Comparison of ENCODE assay signal across 11 mouse cellular contexts in genomic region chr7:139266431-139266830, GRCm38 (mm10). TPM values are rescaled to one million over a fixed set of nuclear protein-coding genes. Genes with fewer than 3 reads are reported as not detected.
A peak's percentile ranks its signal among the peaks of the same experiment; 100 is the strongest.
DNase-seq lines count a peak whose midpoint lies in the region; ATAC-seq and TF ChIP-seq lines count a peak whose summit lies in the region.
"Had no signal": no experiment of that assay in that cellular context is flagged by ENCODE, and none has a peak within 500 bp of the region (broad histone marks: within the 10 kb centered on the region; RNA-seq: fewer than 3 reads in every experiment).

No protein-coding gene starts in this region.

- 69% methylated on average over 6 of the region's 6 CpGs for WGBS in heart, embryonic 11.5 days (ENCODE audit: insufficient replicate concordance)
- WGBS in lung, postnatal 0 days, result 64% methylated on average over 6 of the region's 6 CpGs
- WGBS in embryonic facial prominence, embryonic 10.5 days, result 83% methylated on average over 6 of the region's 6 CpGs

- TF ChIP-seq EP300 in lung, postnatal 0 days (IDR thresholded peaks at IDR 0.05), result no peak

- peaks cover 6% of the 10 kb centered on the region; the same call in 1 of the 2 replicates for H3K36me3 ChIP-seq in heart, embryonic 11.5 days (ENCODE audit: control insufficient read depth, insufficient read depth, low read length)
- H3K36me3 ChIP-seq in lung, postnatal 0 days (ENCODE audit: insufficient read depth, low read length), result 0 out of 2 replicates have a peak, but pooled peaks cover 3% of the 10 kb centered on the region
- peaks cover 2% of the 10 kb centered on the region; the same call in 1 of the 2 replicates for H3K36me3 ChIP-seq in embryonic facial prominence, embryonic 10.5 days (replicated peaks)

- no peak overlapping the region for H3K4me3 ChIP-seq in heart, embryonic 11.5 days (ENCODE audit: low read depth, low read length)
- no peak overlapping the region for H3K4me3 ChIP-seq in lung, postnatal 0 days (ENCODE audit: low read depth, low read length)
- H3K4me3 ChIP-seq in embryonic facial prominence, embryonic 10.5 days, result no peak overlapping the region
- H3K4me3 ChIP-seq: intestine, embryonic 15.5 days; limb, embryonic 13.5 days had no signal

- no peaks in the 10 kb centered on the region for H3K27me3 ChIP-seq in heart, embryonic 11.5 days (ENCODE audit: control insufficient read depth, insufficient read depth, low read length)
- H3K27me3 ChIP-seq in lung, postnatal 0 days (replicated peaks; ENCODE audit: insufficient read depth, low read length), result no peaks in the 10 kb centered on the region
- H3K27me3 ChIP-seq in embryonic facial prominence, embryonic 10.5 days (replicated peaks; ENCODE audit: low read depth, poor library complexity, severe bottlenecking), result no peaks in the 10 kb centered on the region
- H3K27me3 ChIP-seq: intestine, embryonic 15.5 days; limb, embryonic 13.5 days had no signal

- no peak overlapping the region for H3K4me2 ChIP-seq in heart, embryonic 11.5 days
- H3K4me2 ChIP-seq in lung, postnatal 0 days (replicated peaks; ENCODE audit: low read depth, low read length), result no peak overlapping the region
- H3K4me2 ChIP-seq: intestine, embryonic 15.5 days; limb, embryonic 13.5 days had no signal

- H3K4me1 ChIP-seq in heart, embryonic 11.5 days (ENCODE audit: control insufficient read depth, insufficient read depth, low read length), result peaks cover 38% of the 10 kb centered on the region
- H3K4me1 ChIP-seq in lung, postnatal 0 days (ENCODE audit: insufficient read depth, low read depth, low read length), result peaks cover 13% of the 10 kb centered on the region; the same call in 1 of the 2 replicates
- peaks cover 23% of the 10 kb centered on the region for H3K4me1 ChIP-seq in embryonic facial prominence, embryonic 10.5 days

- DNase-seq in heart, postnatal 4 days, result no peak
- no peak for DNase-seq in lung, postnatal 0 days (ENCODE audit: low spot score)
- no peak for DNase-seq in lung, postnatal 4 days
- no peak for DNase-seq in embryonic facial prominence, embryonic 10.5 days (ENCODE audit: low spot score)
- DNase-seq in embryo, embryonic 11 days, result no peak
- no peak for DNase-seq in frontal cortex, postnatal 10 days (ENCODE audit: low spot score in 2 of 2)
- DNase-seq: thymus, postnatal 14 days had no signal

- ATAC-seq in heart, embryonic 11.5 days (replicated peaks; ENCODE audit: insufficient number of reproducible peaks, low FRiP score, low TSS enrichment), result no peak
- ATAC-seq in lung, postnatal 0 days, result no peak
- ATAC-seq: intestine, embryonic 15.5 days had no signal

- no peaks in the 10 kb centered on the region for H3K9me3 ChIP-seq in heart, embryonic 11.5 days (replicated peaks; ENCODE audit: control insufficient read depth, low read length)
- no peaks in the 10 kb centered on the region for H3K9me3 ChIP-seq in lung, postnatal 0 days (ENCODE audit: low read length)
- H3K9me3 ChIP-seq in embryonic facial prominence, embryonic 10.5 days, result no peaks in the 10 kb centered on the region
- H3K9me3 ChIP-seq: intestine, embryonic 15.5 days; limb, embryonic 13.5 days had no signal

- TF ChIP-seq CTCF in lung, postnatal 0 days (IDR thresholded peaks at IDR 0.05), result no peak

- H3K9ac ChIP-seq in heart, embryonic 11.5 days (ENCODE audit: low read depth, low read length), result peak overlapping the region; percentile 34; the same call in 1 of the 2 replicates
- no peak overlapping the region for H3K9ac ChIP-seq in lung, postnatal 0 days (replicated peaks; ENCODE audit: low read depth)
- H3K9ac ChIP-seq: intestine, embryonic 15.5 days; limb, embryonic 13.5 days had no signal

- H3K27ac ChIP-seq in heart, embryonic 11.5 days (ENCODE audit: low read depth, low read length), result peak overlapping the region; percentile 75
- peak overlapping the region; percentile 45 for H3K27ac ChIP-seq in lung, postnatal 0 days (ENCODE audit: low read length)
- 0 out of 2 replicates have a peak overlapping the region, but pooled peaks have one; percentile 44 for H3K27ac ChIP-seq in embryonic facial prominence, embryonic 10.5 days (replicated peaks)
- H3K27ac ChIP-seq: intestine, embryonic 15.5 days; limb, embryonic 13.5 days; macrophage had no signal

RNA-seq across cellular contexts. Expression of gene Pwwp2b, which starts 18.1 kb away (rescaled TPM):
- polyA plus RNA-seq in heart, embryonic 11.5 days (2014; fragmentation: Nextera tagmentation; extraction: Ambion mirVana), result 8.4 TPM in 2 replicates
- total RNA-seq in heart, postnatal 4 days (2021), result 1 to 10 TPM; 7.9 to 9.3 TPM
- polyA plus RNA-seq in lung, postnatal 0 days (2015; fragmentation: Nextera tagmentation; extraction: Ambion mirVana), result 23.6 and 27.5 TPM in 2 replicates
- polyA plus RNA-seq in embryonic facial prominence, embryonic 10.5 days (2016; fragmentation: Nextera tagmentation; extraction: Ambion mirVana), result 7.1 and 7.6 TPM in 2 replicates

RNA-seq across cellular contexts. Expression of gene Stk32c, which starts 53.3 kb away (rescaled TPM):
- not detected in 2 replicates for polyA plus RNA-seq in heart, embryonic 11.5 days (2014; fragmentation: Nextera tagmentation; extraction: Ambion mirVana)
- 1 to 10 TPM; 3.3 to 3.4 TPM for total RNA-seq in heart, postnatal 4 days (2021)
- polyA plus RNA-seq in lung, postnatal 0 days (2015; fragmentation: Nextera tagmentation; extraction: Ambion mirVana), result 0.06 TPM in 1 of 2 replicates, not detected in the other
- polyA plus RNA-seq in embryonic facial prominence, embryonic 10.5 days (2016; fragmentation: Nextera tagmentation; extraction: Ambion mirVana), result 0.10 and 0.12 TPM in 2 replicates

RNA-seq across cellular contexts. Expression of gene Lrrc27, which starts 53.6 kb away (rescaled TPM):
- polyA plus RNA-seq in heart, embryonic 11.5 days (2014; fragmentation: Nextera tagmentation; extraction: Ambion mirVana), result 4.9 and 6.2 TPM in 2 replicates
- 1 to 10 TPM; 3.4 to 5.0 TPM for total RNA-seq in heart, postnatal 4 days (2021)
- polyA plus RNA-seq in lung, postnatal 0 days (2015; fragmentation: Nextera tagmentation; extraction: Ambion mirVana), result 2.3 and 2.7 TPM in 2 replicates
- 4.4 and 4.6 TPM in 2 replicates for polyA plus RNA-seq in embryonic facial prominence, embryonic 10.5 days (2016; fragmentation: Nextera tagmentation; extraction: Ambion mirVana)
